Mouse (Mus musculus): ENCODE measurements around the gene Nr2e3. TPM values are rescaled to one million over a fixed set of nuclear protein-coding genes. Genes with fewer than 3 reads are reported as not detected.

Gene Nr2e3
- polyA plus RNA-seq (2012; rRNA removed), result not detected in 2 replicates

GRCm38 (mm10) chr9:59960559-59960958 lies at the start of gene Nr2e3:
Gene Nr2e3, minus strand, starts transcription at chr9:59960659.
- Histone ChIP-seq H3K36me3 (ENCODE audit: control insufficient read depth, insufficient read depth, low read length) (no peaks in the 10 kb centered on the region), H3K27me3 (ENCODE audit: control insufficient read depth, insufficient read depth, low read length) (no peaks in the 10 kb centered on the region), H3K4me3 (ENCODE audit: control insufficient read depth, insufficient read depth, low read length) (no peak within 1 kb of the TSS), H3K27ac (ENCODE audit: control insufficient read depth, insufficient read depth, low read length) (no peak within 1 kb of the TSS), H3K4me1 (replicated peaks; ENCODE audit: control insufficient read depth, insufficient read depth, low read length) (no peaks in the 10 kb centered on the region)
- WGBS, result 94% methylated on average over 10 of the region's 10 CpGs
- no peak for TF ChIP-seq CTCF (IDR thresholded peaks at IDR 0.05; ENCODE audit: borderline replicate concordance, control insufficient read depth, extremely low read depth, insufficient read depth, low read length, poor library complexity)
- TF ChIP-seq POLR2A (IDR thresholded peaks at IDR 0.05; ENCODE audit: control insufficient read depth, extremely low read depth, insufficient read depth, low read length, poor library complexity), result no peak
- DNase-seq, result no peak

DNA sequence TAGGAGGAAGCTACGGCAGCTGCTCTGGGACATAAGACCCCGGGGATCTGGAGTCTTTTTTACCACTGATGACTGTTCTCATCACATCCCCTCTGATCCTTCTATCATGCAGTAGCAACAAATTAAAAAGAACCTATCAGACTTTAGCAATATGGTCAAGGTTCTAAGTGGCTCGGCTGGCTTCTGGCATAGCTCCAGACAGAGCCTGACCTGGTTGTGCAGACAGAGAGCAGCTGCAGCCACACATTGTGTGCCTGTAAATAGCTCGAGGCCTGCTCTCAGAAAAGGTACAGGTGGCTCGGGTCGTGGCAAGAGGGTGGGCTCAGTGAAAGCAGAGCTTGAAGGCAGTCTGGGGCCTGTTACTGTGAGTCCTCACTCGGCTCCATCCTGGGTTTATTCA lies 48.5 kb upstream of the Nr2e3 start:
- DNase-seq, result no peak
- Histone ChIP-seq H3K27ac (ENCODE audit: control insufficient read depth, insufficient read depth, low read length) (no peak overlapping the region), H3K36me3 (ENCODE audit: control insufficient read depth, insufficient read depth, low read length) (no peaks in the 10 kb centered on the region), H3K4me1 (replicated peaks; ENCODE audit: control insufficient read depth, insufficient read depth, low read length) (no peaks in the 10 kb centered on the region), H3K4me3 (ENCODE audit: control insufficient read depth, insufficient read depth, low read length) (no peak overlapping the region), H3K27me3 (ENCODE audit: control insufficient read depth, insufficient read depth, low read length) (no peaks in the 10 kb centered on the region)
- WGBS, result 78% methylated on average over 7 of the region's 7 CpGs
- TF ChIP-seq CTCF (IDR thresholded peaks at IDR 0.05; ENCODE audit: borderline replicate concordance, control insufficient read depth, extremely low read depth, insufficient read depth, low read length, poor library complexity) (no peak), POLR2A (IDR thresholded peaks at IDR 0.05; ENCODE audit: control insufficient read depth, extremely low read depth, insufficient read depth, low read length, poor library complexity) (no peak)

GRCm38 (mm10) chr9:60002323-60002722 lies 41.9 kb upstream of the Nr2e3 start:
- H3K4me3 ChIP-seq (ENCODE audit: control insufficient read depth, insufficient read depth, low read length), result no peak overlapping the region
- no peak overlapping the region for H3K27ac ChIP-seq (ENCODE audit: control insufficient read depth, insufficient read depth, low read length)
- 82% methylated on average over 8 of the region's 8 CpGs for WGBS
- no peaks in the 10 kb centered on the region for H3K4me1 ChIP-seq (replicated peaks; ENCODE audit: control insufficient read depth, insufficient read depth, low read length)
- H3K27me3 ChIP-seq (ENCODE audit: control insufficient read depth, insufficient read depth, low read length), result no peaks in the 10 kb centered on the region
- no peak for TF ChIP-seq POLR2A (IDR thresholded peaks at IDR 0.05; ENCODE audit: control insufficient read depth, extremely low read depth, insufficient read depth, low read length, poor library complexity)
- no peak for TF ChIP-seq CTCF (IDR thresholded peaks at IDR 0.05; ENCODE audit: borderline replicate concordance, control insufficient read depth, extremely low read depth, insufficient read depth, low read length, poor library complexity)
- no peak for DNase-seq
- no peaks in the 10 kb centered on the region for H3K36me3 ChIP-seq (ENCODE audit: control insufficient read depth, insufficient read depth, low read length)

DNA sequence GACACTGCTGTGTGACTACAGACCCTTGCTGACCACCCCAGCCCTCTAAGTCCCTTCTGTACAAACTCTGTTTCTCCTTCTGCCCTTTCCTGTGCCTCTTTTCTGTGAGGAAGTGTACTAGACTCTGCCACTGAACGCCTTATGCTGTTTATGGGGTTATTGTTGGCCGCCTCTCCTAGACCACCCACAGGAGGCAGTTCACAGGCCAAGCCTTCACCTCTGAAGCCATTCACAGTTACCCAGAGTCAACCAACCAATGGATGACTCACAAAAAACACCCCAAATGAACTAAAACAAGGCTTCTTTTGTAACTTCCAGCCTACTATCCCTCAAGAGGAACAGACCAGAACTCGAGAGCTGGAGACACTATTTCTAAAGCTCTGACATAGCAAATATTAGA lies 41.0 kb upstream of the Nr2e3 start:
- TF ChIP-seq CTCF (IDR thresholded peaks at IDR 0.05; ENCODE audit: borderline replicate concordance, control insufficient read depth, extremely low read depth, insufficient read depth, low read length, poor library complexity) (no peak), POLR2A (IDR thresholded peaks at IDR 0.05; ENCODE audit: control insufficient read depth, extremely low read depth, insufficient read depth, low read length, poor library complexity) (no peak)
- H3K36me3 ChIP-seq (ENCODE audit: control insufficient read depth, insufficient read depth, low read length), result no peaks in the 10 kb centered on the region
- no peaks in the 10 kb centered on the region for H3K4me1 ChIP-seq (replicated peaks; ENCODE audit: control insufficient read depth, insufficient read depth, low read length)
- H3K4me3 ChIP-seq (ENCODE audit: control insufficient read depth, insufficient read depth, low read length), result no peak overlapping the region
- no peak for DNase-seq
- WGBS, result 90% methylated on average over 3 of the region's 3 CpGs
- no peak overlapping the region for H3K27ac ChIP-seq (ENCODE audit: control insufficient read depth, insufficient read depth, low read length)
- no peaks in the 10 kb centered on the region for H3K27me3 ChIP-seq (ENCODE audit: control insufficient read depth, insufficient read depth, low read length)

- TF ChIP-seq CTCF (IDR thresholded peaks at IDR 0.05; ENCODE audit: borderline replicate concordance, control insufficient read depth, extremely low read depth, insufficient read depth, low read length, poor library complexity), result no peak
- TF ChIP-seq POLR2A (IDR thresholded peaks at IDR 0.05; ENCODE audit: control insufficient read depth, extremely low read depth, insufficient read depth, low read length, poor library complexity), result no peak
- no peaks in the 10 kb centered on the region for H3K27me3 ChIP-seq (ENCODE audit: control insufficient read depth, insufficient read depth, low read length)
- no peaks in the 10 kb centered on the region for H3K36me3 ChIP-seq (ENCODE audit: control insufficient read depth, insufficient read depth, low read length)
- 94% methylated on average over 4 of the region's 4 CpGs for WGBS
- DNase-seq, result no peak
- no peak overlapping the region for H3K27ac ChIP-seq (ENCODE audit: control insufficient read depth, insufficient read depth, low read length)
- no peak overlapping the region for H3K4me3 ChIP-seq (ENCODE audit: control insufficient read depth, insufficient read depth, low read length)
- no peaks in the 10 kb centered on the region for H3K4me1 ChIP-seq (replicated peaks; ENCODE audit: control insufficient read depth, insufficient read depth, low read length)
Measured at GRCm38 (mm10) chr9:59997725-59998124, 37.3 kb upstream of the Nr2e3 start.

GRCm38 (mm10) chr9:59991407-59991806 lies 30.9 kb upstream of the Nr2e3 start:
- WGBS, result 89% methylated on average over 5 of the region's 5 CpGs
- Histone ChIP-seq H3K27ac (ENCODE audit: control insufficient read depth, insufficient read depth, low read length) (no peak overlapping the region), H3K4me1 (replicated peaks; ENCODE audit: control insufficient read depth, insufficient read depth, low read length) (no peaks in the 10 kb centered on the region), H3K36me3 (ENCODE audit: control insufficient read depth, insufficient read depth, low read length) (no peaks in the 10 kb centered on the region), H3K27me3 (ENCODE audit: control insufficient read depth, insufficient read depth, low read length) (no peaks in the 10 kb centered on the region), H3K4me3 (ENCODE audit: control insufficient read depth, insufficient read depth, low read length) (no peak overlapping the region)
- no peak for DNase-seq
- TF ChIP-seq POLR2A (IDR thresholded peaks at IDR 0.05; ENCODE audit: control insufficient read depth, extremely low read depth, insufficient read depth, low read length, poor library complexity), result no peak
- TF ChIP-seq CTCF (IDR thresholded peaks at IDR 0.05; ENCODE audit: borderline replicate concordance, control insufficient read depth, extremely low read depth, insufficient read depth, low read length, poor library complexity), result no peak

DNA sequence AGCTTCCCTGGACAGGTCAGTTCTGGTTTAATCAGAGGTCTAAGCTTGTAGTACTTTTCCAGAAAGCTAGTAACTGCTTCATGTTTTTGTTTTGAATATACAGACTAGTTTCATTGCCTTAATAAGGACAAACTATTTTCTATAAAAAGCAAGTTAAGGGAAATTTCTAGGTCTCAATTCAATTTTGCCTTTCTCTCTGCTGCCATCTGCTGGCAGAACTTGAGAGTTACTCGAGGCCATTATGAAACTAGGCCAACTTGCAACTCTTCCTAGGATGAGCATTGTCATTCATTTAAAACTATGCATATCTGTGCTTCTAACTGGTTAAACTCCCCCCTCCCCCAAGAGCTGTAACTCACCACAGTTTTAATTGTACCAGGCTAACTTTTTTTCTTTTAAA lies 29.4 kb upstream of the Nr2e3 start:
- 0% methylated on average over 1 of the region's 1 CpGs for WGBS

More for the DNA sequence above, 29.4 kb upstream of the Nr2e3 start:
- DNase-seq, result peak; percentile 54
- no peaks in the 10 kb centered on the region for H3K36me3 ChIP-seq (ENCODE audit: control insufficient read depth, insufficient read depth, low read length)
- H3K27ac ChIP-seq (ENCODE audit: control insufficient read depth, insufficient read depth, low read length), result no peak overlapping the region
- H3K4me3 ChIP-seq (ENCODE audit: control insufficient read depth, insufficient read depth, low read length), result no peak overlapping the region
- no peak for TF ChIP-seq POLR2A (IDR thresholded peaks at IDR 0.05; ENCODE audit: control insufficient read depth, extremely low read depth, insufficient read depth, low read length, poor library complexity)
- TF ChIP-seq CTCF (IDR thresholded peaks at IDR 0.05; ENCODE audit: borderline replicate concordance, control insufficient read depth, extremely low read depth, insufficient read depth, low read length, poor library complexity), result no peak
- no peaks in the 10 kb centered on the region for H3K27me3 ChIP-seq (ENCODE audit: control insufficient read depth, insufficient read depth, low read length)
- no peaks in the 10 kb centered on the region for H3K4me1 ChIP-seq (replicated peaks; ENCODE audit: control insufficient read depth, insufficient read depth, low read length)

All from thymus, adult 2 months (tissue).